Mouse (Mus musculus) bone marrow, adult 2 months (tissue): Measurements from ENCODE around the gene Shld2.
"Not testable (repeated sequence)": the region's sequence is repeated elsewhere in the genome, so short reads cannot be mapped to it uniquely, and the experiment has no call there.

Source experiments
- CTCF ChIP-seq: fragments of 200-500 bp; IDR thresholded peaks from 2 replicates; pipeline ENCODE4 v1.5.1; 2011; ENCODE audit warnings: low read length, control low read depth; ENCODE audit not compliant: control insufficient read depth, insufficient read depth
- POLR2A ChIP-seq: fragments of 200-500 bp; IDR thresholded peaks from 2 replicates; pipeline ENCODE4 v1.6.1; 2011; ENCODE audit warnings: low read depth, mild to moderate bottlenecking, control low read depth, low read length, borderline replicate concordance; ENCODE audit not compliant: control insufficient read depth

DNA sequence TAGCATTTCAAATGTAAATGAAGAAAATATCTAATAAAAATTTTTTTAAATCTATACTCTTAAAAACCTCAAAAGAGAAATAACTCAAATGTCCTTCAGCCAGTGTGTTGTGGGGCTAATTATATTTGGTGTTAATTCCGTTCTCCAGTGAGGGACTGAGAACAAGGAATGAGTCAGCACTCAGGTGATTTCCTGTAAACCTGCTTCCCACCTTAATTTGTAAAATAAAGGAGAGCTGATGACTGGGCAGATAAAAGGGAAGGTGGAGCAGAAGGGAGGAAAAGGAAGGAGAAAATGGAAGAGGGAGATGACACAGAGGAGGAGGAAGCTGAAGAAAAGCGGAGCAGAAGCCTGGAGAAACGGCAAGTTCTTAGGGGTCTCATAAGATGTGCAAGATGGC lies 51.8 kb downstream of the Shld2 start:
- not testable (repeated sequence) for TF ChIP-seq POLR2A, CTCF
